Mouse (Mus musculus): Measurements from ENCODE around the gene Hoga1. TPM values are rescaled to one million over a fixed set of nuclear protein-coding genes. Genes with fewer than 3 reads are reported as not detected.

Hoga1 gene
- polyA plus RNA-seq, 1 experiment from 2014 or later: 1.4 TPM

DNA sequence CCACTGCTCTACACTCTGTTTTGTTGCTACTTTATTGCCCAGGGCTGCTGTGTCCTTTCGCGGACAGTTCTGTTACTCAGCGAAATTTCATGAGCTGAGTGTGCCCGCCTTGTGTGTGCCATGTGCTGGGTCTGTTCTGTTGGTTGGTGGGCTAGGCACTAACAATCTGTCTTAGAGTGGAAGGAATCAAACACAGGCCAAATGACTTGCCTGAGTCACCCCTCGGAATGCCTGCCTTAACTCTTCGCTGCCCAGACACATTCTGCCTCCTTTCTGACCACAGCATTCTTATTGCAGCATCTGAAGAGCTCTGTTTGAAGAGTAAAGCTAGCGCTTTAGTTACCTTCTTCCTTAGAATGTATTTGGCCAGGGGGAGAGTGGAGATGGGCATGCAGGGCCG lies 38.8 kb upstream of the Hoga1 start:
- Histone ChIP-seq H3K36me3 (ENCODE audit: control insufficient read depth, insufficient read depth, low read length) (no peaks in the 10 kb centered on the region), H3K4me3 (ENCODE audit: low read depth, low read length) (no peak overlapping the region), H3K4me1 (ENCODE audit: control insufficient read depth, insufficient read depth, low read length) (no peaks in the 10 kb centered on the region), H3K27me3 (ENCODE audit: control insufficient read depth, insufficient read depth, low read length) (no peaks in the 10 kb centered on the region), H3K4me2 (ENCODE audit: low read depth) (no peak overlapping the region), H3K27ac (ENCODE audit: low read depth, low read length) (no peak overlapping the region), H3K9me3 (ENCODE audit: control insufficient read depth, low read length) (no peaks in the 10 kb centered on the region), H3K9ac (ENCODE audit: low read length) (no peak overlapping the region)
- 69% methylated on average over 8 of the region's 8 CpGs for WGBS
- DNase-seq (ENCODE audit: low spot score) (no peak), ATAC-seq (ENCODE audit: insufficient read depth, low FRiP score, low TSS enrichment) (no peak)

DNA sequence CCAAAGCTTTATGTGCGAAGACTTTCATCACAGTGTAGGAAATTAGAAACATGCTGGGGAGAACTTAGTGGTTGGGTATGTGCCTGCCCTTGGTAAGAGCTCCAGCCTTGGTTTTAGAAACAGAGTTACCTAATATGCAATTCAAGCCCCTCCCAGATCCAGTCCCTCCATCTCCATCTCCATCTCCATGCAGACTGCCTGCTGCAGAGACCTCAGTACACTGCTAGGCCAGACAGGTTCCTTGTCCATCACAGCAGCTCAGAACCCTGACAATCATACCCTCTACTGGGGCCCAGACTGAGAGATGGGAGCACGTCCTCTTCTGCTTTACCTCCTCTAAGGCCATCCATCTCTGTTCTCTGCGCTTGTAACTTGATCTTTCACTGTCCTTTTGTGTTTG lies 36.8 kb upstream of the Hoga1 start:
- ATAC-seq (ENCODE audit: insufficient read depth, low FRiP score, low TSS enrichment) (no peak), DNase-seq (ENCODE audit: low spot score) (no peak)
- Histone ChIP-seq H3K9me3 (ENCODE audit: control insufficient read depth, low read length) (no peaks in the 10 kb centered on the region), H3K4me1 (ENCODE audit: control insufficient read depth, insufficient read depth, low read length) (no peaks in the 10 kb centered on the region), H3K4me2 (ENCODE audit: low read depth) (no peak overlapping the region), H3K27ac (ENCODE audit: low read depth, low read length) (no peak overlapping the region), H3K4me3 (ENCODE audit: low read depth, low read length) (no peak overlapping the region), H3K9ac (ENCODE audit: low read length) (no peak overlapping the region), H3K36me3 (ENCODE audit: control insufficient read depth, insufficient read depth, low read length) (no peaks in the 10 kb centered on the region), H3K27me3 (ENCODE audit: control insufficient read depth, insufficient read depth, low read length) (no peaks in the 10 kb centered on the region)
- 60% methylated on average over 3 of the region's 3 CpGs for WGBS

DNA sequence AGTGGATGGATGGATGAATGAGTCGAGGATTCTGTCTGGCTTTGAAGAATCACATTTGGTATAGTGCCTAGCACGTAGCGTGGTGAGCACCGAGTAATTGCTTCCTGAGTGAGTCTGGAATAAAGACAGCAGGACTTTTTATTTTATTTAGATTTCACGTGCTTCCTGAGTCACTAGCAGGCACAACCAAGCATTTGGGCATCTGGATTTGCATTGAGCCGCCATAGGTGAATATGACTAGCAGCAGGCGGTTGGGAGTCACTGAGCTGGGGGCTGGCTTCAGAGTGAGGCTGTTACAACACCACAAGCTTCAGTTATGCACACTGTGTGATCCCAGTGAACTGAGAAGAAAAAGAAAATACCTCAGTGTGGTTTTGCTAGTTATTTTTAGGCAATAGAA lies 36.3 kb upstream of the Hoga1 start:
- DNase-seq (ENCODE audit: low spot score) (no peak), ATAC-seq (ENCODE audit: insufficient read depth, low FRiP score, low TSS enrichment) (no peak)
- no peaks in the 10 kb centered on the region for H3K36me3 ChIP-seq (ENCODE audit: control insufficient read depth, insufficient read depth, low read length)
- H3K4me2 ChIP-seq (ENCODE audit: low read depth): no peak overlapping the region
- H3K4me3 ChIP-seq (ENCODE audit: low read depth, low read length): no peak overlapping the region
- no peaks in the 10 kb centered on the region for H3K27me3 ChIP-seq (ENCODE audit: control insufficient read depth, insufficient read depth, low read length)
- no peak overlapping the region for H3K9ac ChIP-seq (ENCODE audit: low read length)
- no peaks in the 10 kb centered on the region for H3K4me1 ChIP-seq (ENCODE audit: control insufficient read depth, insufficient read depth, low read length)
- WGBS: 65% methylated on average over 7 of the region's 7 CpGs
- no peak overlapping the region for H3K27ac ChIP-seq (ENCODE audit: low read depth, low read length)
- H3K9me3 ChIP-seq (ENCODE audit: control insufficient read depth, low read length): no peaks in the 10 kb centered on the region

DNA sequence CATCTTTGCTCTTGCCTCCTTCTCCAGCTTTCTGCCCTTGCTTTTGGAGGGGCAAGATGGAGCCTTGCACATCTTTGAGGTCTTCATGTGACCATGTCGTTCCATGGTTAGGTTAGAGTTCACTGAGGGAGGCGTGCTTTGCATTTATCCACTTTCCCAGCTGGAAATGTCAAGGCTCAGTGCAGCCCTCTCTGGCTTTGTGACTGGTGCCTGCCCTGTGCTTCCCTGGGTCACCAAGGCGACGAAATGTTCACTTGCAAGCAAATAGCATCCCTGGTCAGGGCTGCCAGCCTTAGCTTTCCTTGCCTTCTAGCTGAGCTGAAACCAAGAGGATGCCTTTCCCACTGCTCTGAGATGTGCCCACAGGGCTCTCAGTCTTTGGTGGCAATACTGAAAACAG lies 35.0 kb upstream of the Hoga1 start:
- Histone ChIP-seq H3K36me3 (ENCODE audit: control insufficient read depth, insufficient read depth, low read length) (no peaks in the 10 kb centered on the region), H3K4me2 (ENCODE audit: low read depth) (no peak overlapping the region), H3K27me3 (ENCODE audit: control insufficient read depth, insufficient read depth, low read length) (no peaks in the 10 kb centered on the region), H3K4me1 (ENCODE audit: control insufficient read depth, insufficient read depth, low read length) (no peaks in the 10 kb centered on the region), H3K27ac (ENCODE audit: low read depth, low read length) (no peak overlapping the region), H3K4me3 (ENCODE audit: low read depth, low read length) (no peak overlapping the region), H3K9ac (ENCODE audit: low read length) (no peak overlapping the region), H3K9me3 (ENCODE audit: control insufficient read depth, low read length) (no peaks in the 10 kb centered on the region)
- ATAC-seq (ENCODE audit: insufficient read depth, low FRiP score, low TSS enrichment) (no peak), DNase-seq (ENCODE audit: low spot score) (no peak)
- 67% methylated on average over 4 of the region's 4 CpGs for WGBS

DNA sequence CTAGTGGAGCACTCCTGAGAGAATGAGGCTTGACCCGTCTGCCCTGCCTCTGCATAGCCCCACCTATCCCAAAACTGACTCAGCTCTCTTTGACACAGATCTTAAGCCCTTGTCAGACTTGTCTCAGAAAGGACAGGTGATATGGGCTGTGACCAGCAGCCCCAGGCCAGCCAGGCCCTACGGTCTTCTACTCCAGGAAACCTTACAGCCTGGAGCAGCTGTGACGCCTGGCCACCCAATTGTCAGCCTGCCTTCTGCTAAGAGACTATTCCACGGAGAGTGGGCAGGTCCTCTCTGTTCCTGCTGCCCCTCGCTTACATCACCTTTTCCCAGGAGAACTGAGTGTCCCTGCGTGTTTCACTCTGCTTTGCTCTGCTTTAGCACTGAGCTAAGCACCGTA lies 34.3 kb upstream of the Hoga1 start:
- Histone ChIP-seq H3K4me1 (ENCODE audit: control insufficient read depth, insufficient read depth, low read length) (no peaks in the 10 kb centered on the region), H3K4me2 (ENCODE audit: low read depth) (no peak overlapping the region), H3K36me3 (ENCODE audit: control insufficient read depth, insufficient read depth, low read length) (no peaks in the 10 kb centered on the region), H3K9me3 (ENCODE audit: control insufficient read depth, low read length) (no peaks in the 10 kb centered on the region), H3K9ac (ENCODE audit: low read length) (no peak overlapping the region), H3K4me3 (ENCODE audit: low read depth, low read length) (no peak overlapping the region), H3K27me3 (ENCODE audit: control insufficient read depth, insufficient read depth, low read length) (no peaks in the 10 kb centered on the region), H3K27ac (ENCODE audit: low read depth, low read length) (no peak overlapping the region)
- DNase-seq (ENCODE audit: low spot score): no peak
- WGBS: 81% methylated on average over 7 of the region's 7 CpGs
- ATAC-seq (ENCODE audit: insufficient read depth, low FRiP score, low TSS enrichment): no peak

DNA sequence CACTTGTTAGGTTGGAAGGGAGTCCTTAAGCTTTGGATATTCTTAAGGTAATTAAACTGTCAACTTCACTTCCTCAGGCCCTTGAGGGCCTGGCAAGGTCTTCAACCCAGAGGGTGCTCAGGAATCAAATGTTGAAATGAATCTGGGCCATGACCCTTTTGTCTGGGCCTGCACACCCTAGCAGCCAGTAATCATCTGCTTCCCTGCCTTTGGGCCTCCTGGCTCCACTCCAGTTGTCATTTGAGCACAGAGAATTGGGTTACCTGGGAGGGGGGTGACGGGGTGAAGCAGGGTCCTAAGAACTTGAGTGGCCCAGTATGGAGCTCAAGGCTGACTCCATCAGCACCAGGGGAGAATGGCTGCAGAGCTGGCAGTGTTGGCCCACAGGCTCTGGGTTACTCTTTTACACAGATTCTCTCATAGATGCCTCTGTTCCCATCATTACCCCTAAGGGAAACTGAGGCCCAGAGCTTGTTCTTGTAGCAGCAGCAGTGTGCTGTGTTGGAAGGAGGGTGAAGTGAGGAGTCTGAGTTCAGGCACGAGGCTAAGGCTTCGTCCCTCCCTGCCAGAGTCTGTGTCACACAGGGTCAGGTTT lies 31.1 kb upstream of the Hoga1 start:
- Histone ChIP-seq H3K27me3 (ENCODE audit: control insufficient read depth, insufficient read depth, low read length) (no peaks in the 10 kb centered on the region), H3K9ac (ENCODE audit: low read length) (no peak overlapping the region), H3K4me2 (ENCODE audit: low read depth) (no peak overlapping the region), H3K4me1 (ENCODE audit: control insufficient read depth, insufficient read depth, low read length) (no peaks in the 10 kb centered on the region), H3K4me3 (ENCODE audit: low read depth, low read length) (no peak overlapping the region), H3K9me3 (ENCODE audit: control insufficient read depth, low read length) (no peaks in the 10 kb centered on the region), H3K27ac (ENCODE audit: low read depth, low read length) (no peak overlapping the region), H3K36me3 (ENCODE audit: control insufficient read depth, insufficient read depth, low read length) (no peaks in the 10 kb centered on the region)
- DNase-seq (ENCODE audit: low spot score): no peak
- no peak for ATAC-seq (ENCODE audit: insufficient read depth, low FRiP score, low TSS enrichment)
- WGBS: 90% methylated on average over 3 of the region's 3 CpGs

DNA sequence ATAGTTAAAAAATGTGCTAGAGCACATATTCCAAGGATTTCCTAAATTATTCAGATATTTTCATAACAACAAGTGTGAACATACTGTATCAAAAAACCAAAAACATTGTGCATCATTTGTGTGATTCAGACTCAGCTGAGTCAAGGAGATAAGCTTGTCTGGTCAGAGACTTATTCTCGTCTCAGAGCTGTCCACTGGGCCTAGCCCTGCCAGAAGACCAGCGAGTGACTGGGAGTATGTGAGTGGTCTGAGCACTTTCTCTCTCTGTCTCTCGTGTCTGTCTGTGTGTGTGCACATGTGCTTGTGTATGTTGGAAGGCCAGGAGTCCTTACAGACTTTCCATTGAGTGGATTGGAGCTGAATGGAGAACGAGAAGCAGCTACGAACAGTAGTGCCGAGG lies 30.4 kb upstream of the Hoga1 start:
- no peak overlapping the region for H3K9ac ChIP-seq (ENCODE audit: low read length)
- H3K27me3 ChIP-seq (ENCODE audit: control insufficient read depth, insufficient read depth, low read length): no peaks in the 10 kb centered on the region
- no peak overlapping the region for H3K4me2 ChIP-seq (ENCODE audit: low read depth)
- 82% methylated on average over 6 of the region's 6 CpGs for WGBS
- H3K27ac ChIP-seq (ENCODE audit: low read depth, low read length): no peak overlapping the region
- no peaks in the 10 kb centered on the region for H3K9me3 ChIP-seq (ENCODE audit: control insufficient read depth, low read length)
- no peaks in the 10 kb centered on the region for H3K4me1 ChIP-seq (ENCODE audit: control insufficient read depth, insufficient read depth, low read length)
- DNase-seq (ENCODE audit: low spot score) (no peak), ATAC-seq (ENCODE audit: insufficient read depth, low FRiP score, low TSS enrichment) (no peak)
- H3K4me3 ChIP-seq (ENCODE audit: low read depth, low read length): no peak overlapping the region
- no peaks in the 10 kb centered on the region for H3K36me3 ChIP-seq (ENCODE audit: control insufficient read depth, insufficient read depth, low read length)

DNA sequence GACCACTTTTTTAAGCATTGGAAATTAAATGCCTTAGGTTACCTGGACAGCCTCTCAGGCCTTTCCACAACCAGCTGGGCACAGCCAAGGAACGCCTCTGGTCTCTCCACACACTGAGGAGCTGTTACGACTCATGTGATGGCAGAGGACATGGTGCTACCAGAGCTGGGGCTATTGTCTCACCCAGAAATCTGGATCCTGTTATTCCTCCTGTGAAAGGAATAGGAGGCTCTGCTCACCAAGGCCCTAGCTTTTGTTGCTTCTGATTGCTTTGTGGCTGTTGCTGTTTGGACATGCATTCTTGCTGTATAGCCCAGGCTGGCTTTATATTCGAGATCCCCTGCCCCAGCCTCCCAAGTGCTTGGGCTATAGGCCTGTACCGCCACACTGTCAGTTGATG lies 29.2 kb upstream of the Hoga1 start:
- DNase-seq (ENCODE audit: low spot score): no peak

DNA sequence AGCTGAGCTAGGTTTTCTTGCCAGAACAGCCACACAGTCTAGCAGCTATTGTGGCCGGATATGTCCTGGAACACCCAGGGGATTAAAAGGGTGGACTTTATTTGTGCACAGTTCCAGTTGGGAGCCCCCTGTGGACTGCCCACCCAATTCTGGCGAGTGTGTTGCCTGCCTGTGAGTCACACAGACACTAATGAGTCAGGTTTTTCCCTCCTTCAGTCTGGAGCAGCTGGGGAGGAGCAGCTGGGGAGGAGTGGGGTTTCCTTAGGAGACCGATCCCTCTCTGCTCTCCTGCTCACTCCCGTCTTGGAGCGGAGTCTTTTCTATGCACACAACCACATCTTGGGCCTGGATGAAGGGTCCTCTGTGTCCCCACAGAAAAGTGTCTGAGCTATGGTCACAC lies 28.6 kb upstream of the Hoga1 start:
- no peak for DNase-seq (ENCODE audit: low spot score)

More for the DNA sequence above, 29.2 kb upstream of the Hoga1 start:
- no peak overlapping the region for H3K4me3 ChIP-seq (ENCODE audit: low read depth, low read length)
- WGBS: 70% methylated on average over 4 of the region's 4 CpGs
- no peaks in the 10 kb centered on the region for H3K4me1 ChIP-seq (ENCODE audit: control insufficient read depth, insufficient read depth, low read length)
- H3K9ac ChIP-seq (ENCODE audit: low read length): no peak overlapping the region
- no peaks in the 10 kb centered on the region for H3K27me3 ChIP-seq (ENCODE audit: control insufficient read depth, insufficient read depth, low read length)
- H3K9me3 ChIP-seq (ENCODE audit: control insufficient read depth, low read length): no peaks in the 10 kb centered on the region
- H3K27ac ChIP-seq (ENCODE audit: low read depth, low read length): no peak overlapping the region
- no peak overlapping the region for H3K4me2 ChIP-seq (ENCODE audit: low read depth)
- ATAC-seq (ENCODE audit: insufficient read depth, low FRiP score, low TSS enrichment): no peak
- H3K36me3 ChIP-seq (ENCODE audit: control insufficient read depth, insufficient read depth, low read length): no peaks in the 10 kb centered on the region

More for the DNA sequence above, 28.6 kb upstream of the Hoga1 start:
- H3K9me3 ChIP-seq (ENCODE audit: control insufficient read depth, low read length): no peaks in the 10 kb centered on the region
- no peak overlapping the region; the same call in 1 of the 2 replicates for H3K9ac ChIP-seq (ENCODE audit: low read length)
- H3K4me2 ChIP-seq (ENCODE audit: low read depth): no peak overlapping the region
- 78% methylated on average over 5 of the region's 5 CpGs for WGBS
- H3K27ac ChIP-seq (ENCODE audit: low read depth, low read length): no peak overlapping the region
- H3K4me3 ChIP-seq (ENCODE audit: low read depth, low read length): no peak overlapping the region
- no peaks in the 10 kb centered on the region for H3K36me3 ChIP-seq (ENCODE audit: control insufficient read depth, insufficient read depth, low read length)
- H3K27me3 ChIP-seq (ENCODE audit: control insufficient read depth, insufficient read depth, low read length): no peaks in the 10 kb centered on the region
- ATAC-seq (ENCODE audit: insufficient read depth, low FRiP score, low TSS enrichment): no peak
- H3K4me1 ChIP-seq (ENCODE audit: control insufficient read depth, insufficient read depth, low read length): no peaks in the 10 kb centered on the region
